Mouse (Mus musculus) cerebellum, adult 2 months (tissue): ENCODE data around the gene Rps12.

Experiments used
- CTCF ChIP-seq: fragments of 200-500 bp; IDR thresholded peaks from 2 replicates; pipeline ENCODE4 v1.5.1; 2011; ENCODE audit warnings: low read depth, mild to moderate bottlenecking, control low read depth, low read length, moderate library complexity, borderline replicate concordance; ENCODE audit not compliant: insufficient read depth
- POLR2A ChIP-seq: fragments of 200-500 bp; IDR thresholded peaks from 2 replicates; pipeline ENCODE4 v1.6.1; 2011; ENCODE audit warnings: low read length, control low read depth, borderline replicate concordance; ENCODE audit not compliant: insufficient read depth

- TF ChIP-seq CTCF: no peak
- no peak for TF ChIP-seq POLR2A
Observed at GRCm38 (mm10) chr10:23798142-23798541, 11.1 kb upstream of the Rps12 start.
